In the genomic region with DNA sequence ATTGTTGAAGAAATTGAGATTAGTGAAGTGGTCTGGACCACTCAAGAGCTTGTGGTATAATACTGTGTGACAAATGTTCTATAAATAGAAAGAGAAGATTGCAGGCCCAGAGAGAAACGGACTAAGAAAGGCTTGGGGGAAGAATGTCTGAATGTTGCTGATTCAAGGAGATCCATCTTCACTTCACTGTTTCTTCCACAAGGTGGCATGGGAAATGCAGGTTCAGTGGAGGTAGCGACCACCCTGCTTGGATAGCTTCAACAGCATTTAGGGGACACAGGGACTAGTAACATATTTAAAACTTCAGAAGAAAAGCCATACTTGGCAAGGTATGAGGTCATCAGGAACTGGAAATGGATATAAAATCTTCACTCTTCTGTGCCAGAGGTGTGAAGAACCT, we compare ENCODE assay signal across 18 mouse cellular contexts.
DNase-seq lines count a peak whose midpoint lies in the region; ATAC-seq and TF ChIP-seq lines count a peak whose summit lies in the region.
"Had no signal": no experiment of that assay in that cellular context is flagged by ENCODE, and none has a peak within 500 bp of the region (broad histone marks: within the 10 kb centered on the region; RNA-seq: fewer than 3 reads in every experiment).

No protein-coding gene starts in this region.

- no peak overlapping the region for H3K4me2 ChIP-seq in intestine, postnatal 0 days (replicated peaks; ENCODE audit: low read depth)
- H3K4me2 ChIP-seq in intestine, embryonic 15.5 days (replicated peaks) = no peak overlapping the region
- no peak overlapping the region for H3K4me2 ChIP-seq in midbrain, embryonic 14.5 days (ENCODE audit: low read length)
- H3K4me2 ChIP-seq: limb, embryonic 15.5 days had no signal

- no peak for TF ChIP-seq POLR2A in brain, embryonic 14.5 days (IDR thresholded peaks at IDR 0.05; ENCODE audit: borderline replicate concordance, extremely low read depth, insufficient read depth, insufficient read length, poor library complexity, severe bottlenecking)

- H3K9ac ChIP-seq in intestine, postnatal 0 days (ENCODE audit: low read depth, low read length) = no peak overlapping the region
- H3K9ac ChIP-seq in intestine, embryonic 15.5 days = no peak overlapping the region
- H3K9ac ChIP-seq in midbrain, embryonic 14.5 days (replicated peaks; ENCODE audit: low read length) = no peak overlapping the region
- H3K9ac ChIP-seq: limb, embryonic 15.5 days had no signal

- 39% methylated on average over 2 of the region's 2 CpGs for WGBS in intestine, postnatal 0 days
- 57% methylated on average over 2 of the region's 2 CpGs for WGBS in intestine, embryonic 15.5 days
- 74% methylated on average over 2 of the region's 2 CpGs for WGBS in midbrain, embryonic 14.5 days
- 66% methylated on average over 2 of the region's 2 CpGs for WGBS in midbrain, embryonic 10.5 days

- ATAC-seq in intestine, postnatal 0 days = no peak
- no peak for ATAC-seq in intestine, embryonic 15.5 days
- no peak for ATAC-seq in midbrain, embryonic 14.5 days (ENCODE audit: low FRiP score, low TSS enrichment)
- ATAC-seq: forebrain, embryonic 16.5 days; midbrain, embryonic 16.5 days had no signal

- no peak overlapping the region for H3K4me3 ChIP-seq in intestine, postnatal 0 days (ENCODE audit: low read depth, low read length)
- H3K4me3 ChIP-seq in intestine, embryonic 15.5 days (replicated peaks) = no peak overlapping the region
- H3K4me3 ChIP-seq in midbrain, embryonic 14.5 days (replicated peaks; ENCODE audit: low read depth, low read length) = no peak overlapping the region
- no peak overlapping the region for H3K4me3 ChIP-seq in midbrain, embryonic 10.5 days
- H3K4me3 ChIP-seq: limb, embryonic 15.5 days had no signal

- H3K36me3 ChIP-seq in intestine, postnatal 0 days (ENCODE audit: control insufficient read depth, insufficient read depth) = no peaks in the 10 kb centered on the region
- no peaks in the 10 kb centered on the region for H3K36me3 ChIP-seq in intestine, embryonic 15.5 days
- no peaks in the 10 kb centered on the region for H3K36me3 ChIP-seq in midbrain, embryonic 14.5 days (ENCODE audit: control insufficient read depth, insufficient read depth, low read length)
- H3K36me3 ChIP-seq in midbrain, embryonic 10.5 days = no peaks in the 10 kb centered on the region
- H3K36me3 ChIP-seq: limb, embryonic 15.5 days had no signal

- no peaks in the 10 kb centered on the region for H3K4me1 ChIP-seq in intestine, postnatal 0 days (replicated peaks; ENCODE audit: control insufficient read depth, insufficient read depth, low read length)
- H3K4me1 ChIP-seq in intestine, embryonic 15.5 days (replicated peaks) = no peaks in the 10 kb centered on the region
- H3K4me1 ChIP-seq in midbrain, embryonic 14.5 days (ENCODE audit: control insufficient read depth, insufficient read depth, low read length) = no peaks in the 10 kb centered on the region
- H3K4me1 ChIP-seq in midbrain, embryonic 10.5 days = no peaks in the 10 kb centered on the region
- H3K4me1 ChIP-seq: limb, embryonic 15.5 days had no signal

- DNase-seq in cerebellum, postnatal 14 days = peak; percentile 15 to 29
- no peak for DNase-seq in cerebellum, postnatal 4 days (ENCODE audit: low spot score in 2 of 2)
- peak; percentile 21 for DNase-seq in midbrain, embryonic 14.5 days
- no peak for DNase-seq in midbrain, embryonic 10.5 days (ENCODE audit: low spot score)
- DNase-seq in brain, embryonic 14.5 days (ENCODE audit: low read depth) = peak; percentile 19
- DNase-seq in embryo, embryonic 10 days (ENCODE audit: low spot score) = no peak
- DNase-seq: adrenal gland, adult 2 months; B cell, adult 2 months; embryo, embryonic 11 days; heart, adult 11 months; lung, postnatal 10 days; right cerebral cortex, postnatal 14 days; spleen, adult 18-20 months had no signal

- H3K27me3 ChIP-seq in intestine, postnatal 0 days (replicated peaks; ENCODE audit: control insufficient read depth, insufficient read depth, low read length) = no peaks in the 10 kb centered on the region
- no peaks in the 10 kb centered on the region for H3K27me3 ChIP-seq in intestine, embryonic 15.5 days (replicated peaks)
- H3K27me3 ChIP-seq in midbrain, embryonic 14.5 days (ENCODE audit: control insufficient read depth, insufficient read depth, low read length) = no peaks in the 10 kb centered on the region
- H3K27me3 ChIP-seq in midbrain, embryonic 10.5 days (ENCODE audit: low read depth, poor library complexity, severe bottlenecking) = no peaks in the 10 kb centered on the region
- H3K27me3 ChIP-seq: limb, embryonic 15.5 days had no signal

- H3K27ac ChIP-seq in intestine, postnatal 0 days (ENCODE audit: low read depth, low read length) = no peak overlapping the region
- no peak overlapping the region for H3K27ac ChIP-seq in intestine, embryonic 15.5 days
- no peak overlapping the region for H3K27ac ChIP-seq in midbrain, embryonic 14.5 days (replicated peaks; ENCODE audit: low read depth, low read length)
- no peak overlapping the region for H3K27ac ChIP-seq in midbrain, embryonic 10.5 days (replicated peaks)
- H3K27ac ChIP-seq: limb, embryonic 15.5 days had no signal

- peak; percentile 45 for TF ChIP-seq CTCF in intestine, postnatal 0 days (IDR thresholded peaks at IDR 0.05; ENCODE audit: low read depth)
- TF ChIP-seq CTCF in brain, embryonic 14.5 days (IDR thresholded peaks at IDR 0.05; ENCODE audit: borderline replicate concordance, extremely low read depth, insufficient read depth, insufficient read length) = peak; percentile 27; the same call in 1 of the 2 replicates

- H3K9me3 ChIP-seq in intestine, postnatal 0 days (ENCODE audit: control insufficient read depth) = no peaks in the 10 kb centered on the region
- H3K9me3 ChIP-seq in intestine, embryonic 15.5 days = no peaks in the 10 kb centered on the region
- no peaks in the 10 kb centered on the region for H3K9me3 ChIP-seq in midbrain, embryonic 14.5 days (ENCODE audit: control insufficient read depth, low read length)
- H3K9me3 ChIP-seq in midbrain, embryonic 10.5 days (replicated peaks) = no peaks in the 10 kb centered on the region
- H3K9me3 ChIP-seq: limb, embryonic 15.5 days had no signal

Comparison
In these comparisons a context has a peak if more than half of its experiments do, and no peak if none do; other contexts are left out.
1. DNase-seq: peak in cerebellum, postnatal 14 days (2 of 2), midbrain, embryonic 14.5 days (single experiment) and brain, embryonic 14.5 days (single experiment); none in cerebellum, postnatal 4 days (0 of 2), midbrain, embryonic 10.5 days (single experiment) and embryo, embryonic 10 days (single experiment).